Mouse (Mus musculus) forelimb bud, embryonic 11.5 days (tissue): ENCODE data around the gene Gm4553.
"Not testable (repeated sequence)": the region's sequence is repeated elsewhere in the genome, so short reads cannot be mapped to it uniquely, and the experiment has no call there.

Experiments used
- DNase-seq: peaks from one replicate; pipeline ENCODE4 v3.0.0-alpha.2; 2012; ENCODE audit warnings: low read depth, low spot score

The Gm4553 gene

DNA sequence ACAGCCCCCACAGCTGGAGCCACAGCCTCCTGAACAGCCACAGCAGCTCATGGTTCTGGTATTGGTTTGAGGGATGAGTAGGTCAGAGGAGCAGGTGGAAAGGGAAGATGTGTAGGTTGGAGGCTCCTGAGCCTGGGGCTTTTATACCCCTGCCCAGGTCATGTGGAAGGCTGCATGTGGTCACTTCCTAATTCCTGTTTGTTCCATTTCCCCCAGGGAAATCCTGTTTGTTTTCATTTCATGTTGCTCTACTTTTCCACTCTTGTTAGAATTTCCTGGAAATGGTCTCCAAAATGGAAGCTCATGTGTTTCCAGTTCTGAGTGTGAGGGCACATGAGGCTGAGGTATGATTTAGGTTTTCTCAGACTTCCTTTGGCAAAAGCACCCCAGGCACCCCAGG lies at the start of gene Gm4553:
Gene Gm4553, minus strand, starts transcription at position 101 of the 400 bp plus-strand sequence.
- not testable (repeated sequence) for DNase-seq

DNA sequence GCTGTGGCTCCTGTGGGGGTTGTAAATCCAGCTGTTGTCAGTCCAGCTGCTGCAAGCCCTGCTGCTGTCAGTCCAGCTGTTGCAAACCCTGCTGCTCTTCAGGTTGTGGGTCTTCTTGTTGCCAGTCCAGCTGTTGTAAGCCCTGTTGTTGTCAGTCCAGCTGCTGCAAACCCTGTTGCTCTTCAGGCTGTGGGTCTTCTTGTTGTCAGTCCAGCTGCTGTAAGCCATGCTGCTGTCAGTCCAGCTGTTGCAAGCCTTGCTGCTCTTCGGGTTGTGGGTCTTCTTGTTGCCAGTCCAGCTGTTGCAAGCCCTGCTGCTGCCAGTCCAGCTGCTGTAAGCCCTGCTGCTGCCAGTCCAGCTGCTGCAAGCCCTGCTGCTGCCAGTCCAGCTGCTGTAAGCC lies 46.6 kb upstream of the Gm4553 start:
- not testable (repeated sequence) for DNase-seq

DNA sequence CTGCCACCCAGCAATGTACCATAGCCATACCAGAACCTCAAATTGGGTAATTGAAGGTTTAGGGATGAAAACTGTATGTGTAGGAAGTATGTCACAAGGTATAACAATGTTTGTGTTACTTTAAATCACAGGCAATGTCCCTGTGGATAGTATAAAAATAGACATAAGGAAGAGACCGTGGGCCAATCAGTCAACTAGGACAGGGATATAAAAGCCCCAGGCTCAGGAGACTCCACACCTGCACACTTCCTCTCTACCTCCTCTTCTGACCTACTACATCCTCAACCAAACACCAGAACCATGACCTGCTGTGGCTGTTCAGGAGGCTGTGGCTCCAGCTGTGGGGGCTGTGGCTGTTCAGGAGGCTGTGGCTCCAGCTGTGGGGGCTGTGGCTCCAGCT lies 46.0 kb upstream of the Gm4553 start, which contains the start of gene Gm7579:
Gene Gm7579, plus strand, starts transcription at position 301 of the 400 bp plus-strand sequence.
- DNase-seq, result no peak

DNA sequence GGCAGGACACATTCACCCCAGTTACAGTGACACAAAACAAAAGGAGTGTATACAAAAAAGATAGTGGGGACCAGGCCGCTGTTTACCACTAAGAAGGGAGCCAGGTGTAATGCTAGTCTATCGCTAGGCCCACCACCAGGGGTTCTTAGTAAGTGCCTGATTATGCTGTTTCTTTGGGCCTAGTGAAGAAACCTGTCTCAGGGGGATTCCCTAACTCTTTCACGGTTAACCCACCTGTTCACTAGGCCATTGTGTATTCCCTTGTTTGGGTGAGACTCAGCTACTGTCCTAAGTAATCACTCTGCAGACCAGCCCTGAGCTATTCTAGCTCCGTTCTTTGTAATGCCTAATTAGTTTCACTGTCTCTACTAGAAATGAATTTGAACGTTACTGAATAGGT lies 41.4 kb upstream of the Gm4553 start:
- not testable (repeated sequence) for DNase-seq

DNA sequence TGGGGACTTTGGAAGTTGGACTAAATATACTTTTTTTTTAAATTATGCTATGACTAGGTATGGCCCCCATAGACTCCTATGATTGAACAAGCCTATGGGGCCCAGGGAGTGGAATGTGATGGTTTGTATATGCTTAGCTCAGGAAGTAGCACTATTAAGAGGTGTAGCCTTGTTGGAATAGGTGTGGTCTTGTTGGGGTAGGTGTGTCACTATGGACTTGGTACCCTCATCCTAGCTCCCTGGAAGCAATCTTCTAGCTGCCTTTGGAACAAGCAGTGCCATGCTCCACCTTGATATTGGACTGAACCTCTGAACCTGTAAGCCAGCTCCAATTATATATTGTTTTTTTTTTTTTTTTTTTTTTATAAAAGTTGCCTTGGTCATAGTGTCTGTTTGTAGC lies 39.9 kb upstream of the Gm4553 start:
- DNase-seq, result no peak

DNA sequence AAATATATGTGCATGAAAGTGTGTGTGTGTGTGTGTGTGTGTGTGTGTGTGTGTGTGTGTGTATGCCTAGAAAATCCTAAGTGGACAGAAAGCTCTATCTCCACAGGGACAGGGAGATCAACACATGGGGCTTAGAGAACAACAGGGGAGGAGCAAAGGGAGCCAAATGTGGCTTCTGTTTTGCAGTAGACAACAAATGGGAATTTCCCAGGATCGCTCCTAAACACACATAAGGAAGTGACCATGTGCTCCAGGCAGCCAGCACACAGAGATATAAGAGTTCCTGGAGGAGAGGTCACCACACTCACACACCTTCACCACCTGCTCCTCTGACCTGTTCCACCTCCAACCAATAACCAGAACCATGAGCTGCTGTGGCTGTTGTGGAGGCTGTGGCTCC lies 35.5 kb upstream of the Gm4553 start, which contains the start of gene Krtap5-3:
Gene Krtap5-3, plus strand, starts transcription at position 301 of the 400 bp plus-strand sequence.
- DNase-seq, result no peak

DNA sequence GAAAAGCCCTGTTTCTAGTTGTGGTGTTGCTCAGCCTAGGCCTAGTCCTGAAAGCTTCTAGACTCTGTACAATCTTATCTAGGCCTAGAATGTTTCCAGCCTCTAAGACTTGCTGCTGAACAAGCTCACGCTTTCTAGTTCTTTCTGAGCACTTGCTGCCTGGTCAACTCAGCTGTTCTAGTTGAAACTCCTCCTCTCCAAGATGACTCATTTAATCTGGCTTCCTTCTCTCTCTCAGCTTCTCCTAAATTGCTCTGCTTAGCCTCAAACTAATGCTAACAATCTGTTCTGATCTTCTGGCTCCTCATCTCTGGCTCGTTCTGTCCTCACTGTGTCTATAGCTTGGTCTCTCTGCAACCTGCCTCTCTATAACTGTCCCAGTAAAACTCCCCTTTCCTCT lies 33.2 kb upstream of the Gm4553 start:
- no peak for DNase-seq

DNA sequence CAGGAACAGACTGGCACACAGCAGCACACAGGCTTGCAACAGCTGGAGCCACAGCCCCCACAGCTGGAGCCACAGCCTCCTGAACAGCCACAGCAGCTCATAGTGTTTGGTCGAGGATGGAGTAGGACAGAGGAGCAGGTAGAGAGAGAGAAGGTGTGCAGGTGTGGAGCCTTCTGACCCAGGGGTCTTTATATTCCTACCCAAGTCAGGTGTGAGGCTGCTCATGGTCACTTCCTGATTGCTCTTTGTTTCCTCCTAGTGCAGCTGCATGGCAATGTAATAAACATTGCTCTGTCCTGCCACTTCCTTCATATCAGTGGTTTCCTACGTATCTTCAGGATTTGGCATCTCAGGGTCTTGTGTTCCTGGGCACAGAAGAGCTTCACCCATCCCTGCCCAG lies 24.8 kb upstream of the Gm4553 start, which contains the start of gene Gm10153:
Gene Gm10153, minus strand, starts transcription at position 101 of the 400 bp plus-strand sequence.
- DNase-seq, result no peak

DNA sequence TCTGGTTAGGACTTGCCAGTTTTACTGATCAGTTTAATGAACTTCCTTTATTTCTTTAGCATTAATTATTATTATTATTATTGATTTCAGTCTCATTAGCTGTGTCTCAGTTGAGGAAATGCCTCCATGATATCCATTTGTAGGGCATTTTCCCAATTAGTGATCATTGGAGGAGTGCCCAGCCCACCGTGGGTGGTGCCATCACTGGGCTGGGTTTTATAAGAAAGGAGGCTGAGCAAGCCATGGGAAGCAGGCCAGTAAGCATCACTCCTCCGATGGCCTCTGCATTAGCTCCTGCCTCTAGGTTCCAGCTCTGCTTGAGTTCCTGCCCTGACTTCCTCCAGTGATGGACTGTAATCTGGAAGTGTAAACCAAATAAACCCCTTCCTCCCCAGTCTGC lies 22.6 kb upstream of the Gm4553 start:
- DNase-seq, result no peak

DNA sequence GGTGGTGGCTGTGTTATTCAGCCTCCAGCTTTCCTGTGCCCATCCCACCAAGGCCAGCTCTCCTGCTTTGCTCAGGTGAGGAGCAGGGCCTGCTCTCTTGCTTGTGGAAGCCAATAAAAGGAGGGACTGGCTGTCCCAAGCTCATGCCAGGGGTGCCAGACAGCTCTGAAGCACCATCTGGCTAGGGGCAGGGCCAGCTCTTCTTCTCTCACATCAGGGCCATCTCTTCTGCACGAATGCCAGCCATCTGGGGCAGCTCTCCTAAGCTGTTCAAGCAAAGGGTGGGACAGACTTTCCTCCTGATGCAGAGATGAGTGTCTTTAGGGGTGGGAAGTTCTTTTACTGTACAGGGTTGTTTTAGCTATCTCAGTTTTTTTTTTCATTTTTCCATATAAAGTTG lies 15.5 kb upstream of the Gm4553 start:
- no peak for DNase-seq

DNA sequence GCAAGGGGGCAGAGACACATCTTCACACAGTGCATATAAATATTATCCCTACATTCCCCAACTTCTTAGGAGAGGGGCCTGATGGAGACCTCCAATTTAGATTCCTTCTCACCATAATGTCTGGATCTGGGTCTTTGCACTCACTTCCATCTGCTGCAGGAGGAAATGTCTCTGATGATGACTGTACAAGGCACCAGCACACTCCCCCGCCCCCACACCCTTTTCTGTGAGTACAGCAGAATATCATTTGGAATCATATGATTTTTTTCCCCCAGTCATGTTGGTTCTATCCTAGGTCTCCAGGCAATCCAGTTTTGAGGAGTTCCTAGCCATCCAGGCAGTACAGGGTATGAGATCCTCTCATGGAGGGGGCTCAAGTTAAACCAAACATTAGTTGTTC lies 13.1 kb upstream of the Gm4553 start:
- no peak for DNase-seq

DNA sequence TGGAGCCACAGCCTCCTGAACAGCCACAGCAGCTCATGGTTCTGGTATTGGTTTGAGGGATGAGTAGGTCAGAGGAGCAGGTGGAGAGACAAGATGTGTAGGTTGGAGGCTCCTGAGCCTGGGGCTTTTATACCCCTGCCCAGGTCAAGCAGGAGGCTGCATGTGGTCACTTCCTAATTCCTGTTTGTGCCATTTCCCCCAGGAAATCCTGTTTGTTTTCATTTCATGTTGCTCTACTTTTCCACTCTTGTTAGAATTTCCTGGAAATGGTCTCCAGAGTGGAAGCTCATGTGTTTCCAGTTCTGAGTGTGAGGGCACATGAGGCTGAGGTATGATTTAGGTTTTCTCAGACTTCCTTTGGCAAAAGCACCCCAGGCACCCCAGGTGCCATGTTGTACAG lies 10.4 kb upstream of the Gm4553 start, which contains the start of gene Krtap5-2:
Gene Krtap5-2, minus strand, starts transcription at position 101 of the 400 bp plus-strand sequence.
- DNase-seq, result not testable (repeated sequence)

DNA sequence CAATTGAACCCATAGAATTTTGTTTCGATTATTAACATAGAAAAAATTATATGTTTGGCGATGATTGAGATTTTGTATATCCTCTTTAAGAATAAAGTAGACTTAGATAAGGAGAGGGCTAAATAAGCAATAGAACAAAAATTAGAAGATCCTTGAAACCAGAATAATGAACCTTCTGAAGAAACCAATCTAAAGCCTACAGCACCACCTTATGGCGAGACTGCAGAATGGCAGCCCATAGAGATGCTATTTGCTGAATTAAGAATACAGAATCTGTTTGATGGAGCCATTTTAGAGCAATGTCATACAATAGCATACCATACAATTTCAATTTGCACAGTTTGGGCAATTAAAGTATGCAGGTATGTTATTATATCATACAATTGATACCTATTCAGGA lies 4.3 kb upstream of the Gm4553 start:
- peak; percentile 35 for DNase-seq

DNA sequence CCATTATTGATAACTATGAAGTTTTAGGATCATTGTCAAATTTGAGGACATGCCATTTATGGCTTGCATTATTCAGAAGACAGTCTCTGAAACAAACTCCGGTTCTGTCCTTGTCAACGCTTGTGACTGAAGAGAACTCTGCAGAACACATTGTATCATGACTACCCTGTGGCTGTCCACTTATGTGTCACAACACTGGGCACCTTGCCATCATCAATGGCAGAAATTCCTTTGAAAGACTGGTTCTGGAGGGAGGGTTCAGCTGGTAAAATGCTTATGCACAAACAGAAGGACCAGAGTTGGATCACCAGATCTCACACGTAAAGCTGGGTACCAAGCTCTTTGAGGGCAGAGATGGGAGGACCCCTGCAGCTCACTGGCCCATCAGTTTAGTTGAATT lies 6.2 kb downstream of the Gm4553 start:
- no peak for DNase-seq

DNA sequence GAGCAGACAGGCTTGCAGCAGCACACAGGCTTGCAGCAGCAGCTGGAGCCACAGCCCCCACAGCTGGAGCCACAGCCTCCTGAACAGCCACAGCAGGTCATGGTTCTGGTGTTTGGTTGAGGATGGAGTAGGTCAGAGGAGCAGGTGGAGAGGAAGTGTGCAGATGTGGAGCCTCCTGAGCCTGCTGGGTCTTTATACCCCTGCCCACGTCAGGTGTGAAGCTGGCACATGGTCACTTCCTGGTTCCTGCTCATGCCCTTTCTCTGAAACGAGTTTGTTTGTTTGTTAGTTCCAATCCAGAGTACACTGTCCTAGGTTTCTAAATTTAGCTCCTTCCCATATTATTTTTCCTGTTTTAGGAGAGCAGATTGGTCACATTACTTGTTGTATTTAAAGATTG lies 8.5 kb downstream of the Gm4553 start, which contains the start of gene Gm29735:
Gene Gm29735, minus strand, starts transcription at position 101 of the 400 bp plus-strand sequence.
- DNase-seq, result not testable (repeated sequence)

DNA sequence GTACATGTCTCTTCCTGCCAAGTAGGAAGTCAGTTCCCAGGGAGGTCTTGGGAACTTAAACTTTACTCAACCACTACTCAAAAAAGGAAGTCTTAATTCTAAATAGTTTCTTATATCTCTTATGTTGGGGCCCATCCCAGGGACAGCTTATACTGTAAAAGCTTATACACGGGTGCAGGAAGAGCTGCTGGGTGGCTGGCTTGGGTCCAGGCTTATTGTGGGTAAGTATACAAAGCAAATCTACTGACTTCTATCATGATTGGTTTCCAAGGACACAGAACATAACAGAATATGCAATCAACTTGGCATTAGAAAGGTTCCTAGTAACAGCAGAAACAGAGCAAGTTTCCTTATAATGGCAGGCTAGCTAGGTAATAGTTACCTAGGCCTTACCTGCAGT lies 10.2 kb downstream of the Gm4553 start:
- DNase-seq, result no peak

DNA sequence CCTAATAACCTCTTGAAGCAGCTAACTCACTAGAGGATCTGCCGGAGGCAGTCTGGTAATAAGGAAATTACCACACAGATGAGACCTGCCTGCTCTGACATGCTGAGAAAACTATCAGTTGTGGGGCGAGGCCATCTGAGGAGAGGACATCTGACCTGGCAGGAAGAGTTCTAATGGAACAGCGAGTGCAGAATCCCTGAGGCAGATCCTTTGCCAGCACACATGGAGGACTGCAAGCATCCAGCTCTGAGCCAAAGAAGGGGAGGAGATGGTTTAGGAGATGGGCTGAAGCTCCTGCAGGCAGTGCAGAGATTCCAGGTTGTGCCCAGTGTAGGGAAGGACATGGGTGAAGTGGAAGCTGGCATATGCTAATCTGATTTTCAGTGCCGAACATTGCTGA lies 13.3 kb downstream of the Gm4553 start:
- no peak for DNase-seq

DNA sequence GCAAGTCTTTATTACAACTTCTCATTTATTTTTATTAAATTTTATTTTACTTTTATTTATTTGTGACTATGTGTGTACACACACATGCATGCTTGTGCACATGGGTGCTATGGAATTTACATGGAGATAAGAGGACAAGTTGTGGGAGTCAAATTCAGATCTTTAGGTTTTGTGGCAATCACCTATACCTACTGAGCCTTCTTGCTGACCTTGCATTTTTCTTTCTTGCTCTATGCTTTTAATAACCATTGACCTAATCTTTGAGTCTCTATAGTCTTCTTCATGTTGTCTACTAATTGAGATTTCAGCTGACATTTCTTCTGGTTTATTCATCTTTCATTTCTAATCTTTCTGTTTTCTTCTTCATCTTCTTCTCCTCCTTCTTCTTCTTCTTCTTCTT lies 16.9 kb downstream of the Gm4553 start:
- no peak for DNase-seq

DNA sequence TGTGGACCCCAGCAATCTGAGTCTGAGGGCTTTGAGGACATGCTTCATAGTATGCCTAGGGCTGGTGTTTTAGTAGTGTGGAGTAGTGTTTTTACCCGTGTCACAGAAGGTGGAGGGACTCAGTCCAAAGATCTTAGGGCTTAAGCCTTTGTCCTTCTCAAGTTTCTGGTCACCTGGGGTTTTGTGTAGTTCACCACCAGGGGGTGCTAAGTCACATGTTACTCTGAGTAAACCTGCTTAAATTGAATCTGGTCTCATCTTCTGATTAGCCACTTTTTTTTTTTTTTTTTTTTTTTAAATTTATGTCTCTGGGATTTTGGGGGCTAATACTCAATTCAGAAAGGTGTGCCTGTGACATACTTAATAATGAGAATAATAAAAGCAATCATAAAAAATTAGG lies 19.5 kb downstream of the Gm4553 start:
- DNase-seq, result peak; percentile 61

DNA sequence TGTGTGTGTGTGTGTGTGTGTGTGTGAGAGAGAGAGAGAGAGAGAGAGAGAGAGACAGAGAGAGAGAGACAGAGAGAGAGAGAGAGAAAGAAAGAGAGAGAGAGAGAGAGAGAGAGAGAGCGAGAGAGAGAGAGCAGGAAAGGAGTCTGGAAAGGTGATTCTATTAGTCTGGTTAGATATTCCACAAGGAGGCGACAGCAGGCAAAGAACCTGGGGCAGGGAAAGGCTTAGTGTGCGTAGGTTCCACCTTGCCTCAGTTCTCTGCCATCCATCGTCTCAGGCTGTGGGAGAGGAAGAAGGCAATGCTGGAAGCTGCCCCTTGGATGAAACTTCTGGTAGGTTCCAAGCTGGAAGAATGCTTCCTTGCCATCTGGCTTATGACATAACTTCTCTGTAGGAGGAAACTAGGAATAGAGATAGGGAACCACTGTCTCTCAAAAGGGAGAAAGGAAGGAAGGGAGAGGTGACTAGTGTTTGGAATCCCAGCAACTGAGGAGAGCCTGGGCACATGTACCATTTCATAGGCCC lies 20.1 kb downstream of the Gm4553 start:
- no peak for DNase-seq

DNA sequence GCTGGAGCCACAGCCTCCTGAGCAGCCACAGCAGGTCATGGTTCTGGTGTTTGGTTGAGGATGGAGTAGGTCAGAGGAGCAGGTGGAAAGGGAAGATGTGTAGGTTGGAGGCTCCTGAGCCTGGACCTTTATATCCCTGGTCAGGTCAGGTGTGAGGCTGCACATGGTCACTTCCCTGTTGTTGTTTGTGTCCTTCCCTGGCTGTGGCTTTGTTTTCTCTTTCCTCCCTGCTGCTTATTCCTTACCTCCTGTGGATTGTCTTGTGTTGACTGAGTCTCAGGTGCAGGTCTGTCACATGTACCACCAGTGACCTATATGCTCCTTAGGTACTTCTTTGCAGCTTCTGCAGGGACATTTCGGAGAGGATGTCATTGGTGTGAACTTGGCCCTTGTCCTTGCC lies 21.0 kb downstream of the Gm4553 start, which contains the start of gene Gm45337:
Gene Gm45337, minus strand, starts transcription at position 101 of the 400 bp plus-strand sequence.
- no peak for DNase-seq

DNA sequence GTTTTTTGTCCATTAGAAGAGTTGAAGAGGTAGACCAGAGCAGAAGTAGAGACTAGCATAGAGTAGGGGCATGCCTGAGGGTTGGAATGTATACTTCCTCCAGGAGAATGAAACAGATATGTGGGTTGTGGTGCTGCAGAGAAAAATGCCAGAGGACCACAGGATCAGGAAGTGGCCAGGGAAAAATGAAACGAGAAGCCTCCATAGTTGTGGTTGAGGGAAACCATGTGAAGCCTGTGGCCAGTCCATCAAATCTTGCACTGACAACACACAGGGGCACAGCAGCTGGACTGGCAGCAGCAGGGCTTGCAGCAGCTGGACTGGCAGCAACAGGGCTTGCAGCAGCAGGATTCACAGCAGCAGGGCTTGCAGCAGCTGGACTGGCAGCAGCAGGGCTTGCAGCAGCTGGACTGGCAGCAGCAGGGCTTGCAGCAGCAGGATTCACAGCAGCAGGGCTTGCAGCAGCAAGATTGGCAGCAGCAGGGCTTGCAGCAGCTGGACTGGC lies 22.0 kb downstream of the Gm4553 start:
- DNase-seq, result not testable (repeated sequence)

DNA sequence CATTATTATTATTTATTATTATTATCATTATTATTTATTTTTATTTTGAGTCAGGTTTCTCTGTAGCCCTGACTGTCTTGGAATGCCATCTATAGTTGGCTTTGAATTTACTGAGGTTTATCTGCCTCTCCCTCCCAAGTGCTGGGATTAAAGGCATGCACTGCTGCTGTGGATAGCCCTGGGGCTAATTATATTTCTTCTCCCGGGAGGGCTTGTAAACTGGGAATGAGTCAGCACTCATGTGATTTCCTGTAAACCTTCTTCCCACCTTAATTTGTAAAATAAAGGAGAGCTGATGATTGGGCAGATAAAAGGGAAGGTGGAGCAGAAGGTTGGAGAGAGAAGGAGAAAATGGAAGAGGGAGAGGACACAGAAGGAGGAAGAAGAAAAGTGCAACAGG lies 24.8 kb downstream of the Gm4553 start:
- DNase-seq, result no peak
